Mouse (Mus musculus) G1E (cell line): ENCODE data around the gene Itga9.

ENCODE experiments used
- CTCF ChIP-seq: IDR thresholded peaks from 2 replicates; pipeline ENCODE4 v1.5.1; 2012; ENCODE audit warnings: low read depth, low read length, inconsistent platforms, mixed read lengths
- GATA1 ChIP-seq: IDR thresholded peaks from 2 replicates; pipeline ENCODE4 v1.6.1; 2012; ENCODE audit warnings: borderline replicate concordance, low read length, inconsistent platforms, mixed read lengths
- GATA2 ChIP-seq: IDR thresholded peaks from 2 replicates; pipeline ENCODE4 v1.6.1; 2012; ENCODE audit warnings: low read depth, low read length, inconsistent platforms, borderline replicate concordance
- POLR2AphosphoS5 ChIP-seq: IDR thresholded peaks from 2 replicates; pipeline ENCODE4 v1.6.1; 2012; ENCODE audit warnings: low read depth, low read length, inconsistent platforms; ENCODE audit not compliant: insufficient replicate concordance
- TAL1 ChIP-seq: conservative IDR thresholded peaks from 2 replicates; pipeline ENCODE4 v1.6.1; 2012; ENCODE audit warnings: low read depth, low read length, inconsistent platforms, mixed read lengths

DNA sequence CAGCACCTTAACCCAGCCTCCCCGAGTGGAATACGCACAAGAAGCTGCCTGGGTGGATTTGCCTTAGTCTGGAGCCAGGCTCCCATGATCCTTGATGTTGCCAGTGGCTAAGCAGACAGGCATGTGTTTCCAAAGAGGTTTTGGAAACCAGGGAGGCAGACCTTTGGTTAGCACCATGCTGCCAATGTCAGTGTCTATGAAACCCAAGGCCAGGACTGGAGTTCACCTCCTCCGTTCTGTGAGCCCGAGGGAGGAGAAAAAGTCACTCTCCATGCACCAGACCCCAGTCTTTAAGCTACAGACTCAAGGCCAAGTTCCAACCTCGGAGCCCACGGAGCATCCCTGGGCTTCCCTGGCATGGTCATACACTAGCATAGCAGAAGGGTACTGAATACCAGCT, 15.2 kb downstream of the Itga9 start:
- TF ChIP-seq CTCF: no peak
- TF ChIP-seq TAL1: no peak
- no peak for TF ChIP-seq POLR2AphosphoS5
- TF ChIP-seq GATA1: no peak
- no peak for TF ChIP-seq GATA2
